ENCODE assay signal across 8 mouse cellular contexts in genomic region chr2:152330858-152331423, GRCm38 (mm10). TPM values are rescaled to one million over a fixed set of nuclear protein-coding genes. Genes with fewer than 3 reads are reported as not detected.
A peak's percentile ranks its signal among the peaks of the same experiment; 100 is the strongest.
DNase-seq lines count a peak whose midpoint lies in the region; ATAC-seq and TF ChIP-seq lines count a peak whose summit lies in the region.

No protein-coding gene starts in this region.

- intact Hi-C loops in heart, postnatal 25 days (cut with DNase I) = loop anchor here (5.0 kb wide), 1 partner anchor 104 kb away; the partner anchor contains the start of gene Csnk2a1
- intact Hi-C loops in left cerebral cortex, postnatal 36 days (cut with DNase I) = no loop called here

- no peaks in the 10 kb centered on the region for H3K9me3 ChIP-seq in heart, embryonic 15.5 days (replicated peaks)
- H3K9me3 ChIP-seq in G1E (replicated peaks) = no peaks in the 10 kb centered on the region
- no peaks in the 10 kb centered on the region for H3K9me3 ChIP-seq in hindbrain, embryonic 10.5 days

- TF ChIP-seq CTCF in G1E (IDR thresholded peaks at IDR 0.05; ENCODE audit: low read depth, low read length) = no peak

- ATAC-seq in heart, embryonic 15.5 days (replicated peaks; ENCODE audit: insufficient number of reproducible peaks, insufficient read depth, low FRiP score, low read depth) = no peak
- no peak for ATAC-seq in G1E (ENCODE audit: extremely low read depth, insufficient number of reproducible peaks, low FRiP score, poor library complexity, severe bottlenecking)
- ATAC-seq in megakaryocyte progenitor cell, adult 5-6 weeks (replicated peaks; ENCODE audit: poor library complexity) = peak; percentile 29
- ATAC-seq in activated CD4-positive, CD25-positive, alpha-beta regulatory T cell, adult 4 months = no peak

- H3K9ac ChIP-seq in heart, embryonic 15.5 days = peak overlapping the region; percentile 90

- 47% methylated on average over 7 of the region's 7 CpGs for WGBS in heart, embryonic 15.5 days
- WGBS in hindbrain, embryonic 10.5 days = 66% methylated on average over 7 of the region's 7 CpGs

- peak overlapping the region; percentile 96 for H3K4me3 ChIP-seq in heart, embryonic 15.5 days
- peak overlapping the region; percentile 91 for H3K4me3 ChIP-seq in G1E (ENCODE audit: low read depth, low read length)
- peak overlapping the region; percentile 90 for H3K4me3 ChIP-seq in hindbrain, embryonic 10.5 days

- H3K36me3 ChIP-seq in heart, embryonic 15.5 days = peaks cover 18% of the 10 kb centered on the region
- H3K36me3 ChIP-seq in G1E (replicated peaks) = peaks cover 53% of the 10 kb centered on the region
- peaks cover 48% of the 10 kb centered on the region for H3K36me3 ChIP-seq in hindbrain, embryonic 10.5 days

- H3K4me2 ChIP-seq in heart, embryonic 15.5 days = peak overlapping the region; percentile 86

- no peak for DNase-seq in heart, postnatal 25 days (ENCODE audit: low spot score)
- DNase-seq in G1E (ENCODE audit: low spot score) = no peak
- no peak for DNase-seq in hindbrain, embryonic 10.5 days (ENCODE audit: low spot score)
- no peak for DNase-seq in retina, embryonic 14.5 days (ENCODE audit: low spot score)
- DNase-seq in left cerebral cortex, postnatal 36 days (ENCODE audit: low spot score in 2 of 2) = no peak

- H3K4me1 ChIP-seq in heart, embryonic 15.5 days (replicated peaks) = peaks cover 22% of the 10 kb centered on the region
- peaks cover 75% of the 10 kb centered on the region for H3K4me1 ChIP-seq in G1E (ENCODE audit: insufficient read depth, low read depth, low read length)
- H3K4me1 ChIP-seq in hindbrain, embryonic 10.5 days (replicated peaks) = peaks cover 35% of the 10 kb centered on the region

- H3K27me3 ChIP-seq in heart, embryonic 15.5 days = no peaks in the 10 kb centered on the region
- no peaks in the 10 kb centered on the region for H3K27me3 ChIP-seq in G1E (ENCODE audit: insufficient read depth, low read length)
- 0 out of 2 replicates have a peak, but pooled peaks cover 4% of the 10 kb centered on the region for H3K27me3 ChIP-seq in hindbrain, embryonic 10.5 days (ENCODE audit: insufficient read depth, poor library complexity, severe bottlenecking)

- H3K27ac ChIP-seq in heart, embryonic 15.5 days = no peak overlapping the region
- no peak overlapping the region for H3K27ac ChIP-seq in hindbrain, embryonic 10.5 days

RNA-seq across cellular contexts. Expression of gene Rbck1, which starts 1.5 kb away (rescaled TPM):
- 54.3 and 79.1 TPM in 2 replicates for polyA plus RNA-seq in heart, embryonic 15.5 days (2015; fragmentation: Nextera tagmentation; extraction: Ambion mirVana)
- 10 to 100 TPM; 51.9 to 55.9 TPM for total RNA-seq in heart, postnatal 25 days (2021)
- total RNA-seq in G1E (2014; fragmentation: Nextera tagmentation) = 123 and 156 TPM in 2 replicates
- 59.9 and 71.3 TPM in 2 replicates for total RNA-seq in G1E (2017)
- polyA plus RNA-seq in G1E (2012) = 232 and 262 TPM in 2 replicates
- polyA plus RNA-seq in hindbrain, embryonic 10.5 days (2016; fragmentation: Nextera tagmentation; extraction: Ambion mirVana) = 91.4 and 93.2 TPM in 2 replicates
- 50.3 and 75.6 TPM in 2 replicates for total RNA-seq in megakaryocyte progenitor cell, adult 5-6 weeks (2015)
- 66.8 and 67.2 TPM in 2 replicates for total RNA-seq in megakaryocyte progenitor cell, adult 5-6 weeks (2017)
- polyA plus RNA-seq in activated CD4-positive, CD25-positive, alpha-beta regulatory T cell, adult 4 months (2017; shearing (Covaris generic)) = 10 to 100 TPM; 65.1 to 86.1 TPM
- 100 to 1,000 TPM in 1 of 2 experiments, 10 to 100 TPM in 1; 92.3 to 124 TPM for total RNA-seq in left cerebral cortex, postnatal 36 days (2021)

RNA-seq across cellular contexts. Expression of gene Trib3, which starts 12.9 kb away (rescaled TPM):
- 2.9 and 3.1 TPM in 2 replicates for polyA plus RNA-seq in heart, embryonic 15.5 days (2015; fragmentation: Nextera tagmentation; extraction: Ambion mirVana)
- 1 to 10 TPM; 2.2 to 3.0 TPM for total RNA-seq in heart, postnatal 25 days (2021)
- 24.5 and 25.0 TPM in 2 replicates for total RNA-seq in G1E (2014; fragmentation: Nextera tagmentation)
- 1.9 and 2.1 TPM in 2 replicates for total RNA-seq in G1E (2017)
- polyA plus RNA-seq in G1E (2012) = 17.8 and 24.9 TPM in 2 replicates
- polyA plus RNA-seq in hindbrain, embryonic 10.5 days (2016; fragmentation: Nextera tagmentation; extraction: Ambion mirVana) = 1.3 and 3.0 TPM in 2 replicates
- total RNA-seq in megakaryocyte progenitor cell, adult 5-6 weeks (2015) = not detected in 2 replicates
- total RNA-seq in megakaryocyte progenitor cell, adult 5-6 weeks (2017) = not detected in 2 replicates
- 1 to 10 TPM; 3.4 to 5.1 TPM for polyA plus RNA-seq in activated CD4-positive, CD25-positive, alpha-beta regulatory T cell, adult 4 months (2017; shearing (Covaris generic))
- total RNA-seq in left cerebral cortex, postnatal 36 days (2021) = 1 to 10 TPM in 1 of 2 experiments, under 1 TPM in 1; 0.62 to 1.7 TPM

RNA-seq across cellular contexts. Expression of gene Tbc1d20, which starts 37.3 kb away (rescaled TPM):
- polyA plus RNA-seq in heart, embryonic 15.5 days (2015; fragmentation: Nextera tagmentation; extraction: Ambion mirVana) = 28.8 and 35.4 TPM in 2 replicates
- 10 to 100 TPM; 43.1 to 43.5 TPM for total RNA-seq in heart, postnatal 25 days (2021)
- total RNA-seq in G1E (2014; fragmentation: Nextera tagmentation) (45.8 and 48.2 TPM in 2 replicates), G1E (2017) (35.8 and 91.8 TPM in 2 replicates)
- polyA plus RNA-seq in G1E (2012) = 13.8 and 15.7 TPM in 2 replicates
- 27.7 and 30.0 TPM in 2 replicates for polyA plus RNA-seq in hindbrain, embryonic 10.5 days (2016; fragmentation: Nextera tagmentation; extraction: Ambion mirVana)
- total RNA-seq in megakaryocyte progenitor cell, adult 5-6 weeks (2015) = 18.4 and 19.7 TPM in 2 replicates
- 17.2 and 19.1 TPM in 2 replicates for total RNA-seq in megakaryocyte progenitor cell, adult 5-6 weeks (2017)
- polyA plus RNA-seq in activated CD4-positive, CD25-positive, alpha-beta regulatory T cell, adult 4 months (2017; shearing (Covaris generic)) = 10 to 100 TPM; 14.9 to 18.3 TPM
- 10 to 100 TPM; 53.6 to 57.1 TPM for total RNA-seq in left cerebral cortex, postnatal 36 days (2021)

RNA-seq across cellular contexts. Expression of gene Nrsn2, which starts 45.5 kb away (rescaled TPM):
- polyA plus RNA-seq in heart, embryonic 15.5 days (2015; fragmentation: Nextera tagmentation; extraction: Ambion mirVana) = 1.6 and 2.1 TPM in 2 replicates
- total RNA-seq in heart, postnatal 25 days (2021) = not detected
- not detected in 2 replicates for total RNA-seq in G1E (2014; fragmentation: Nextera tagmentation)
- total RNA-seq in G1E (2017) = 0.17 TPM in 1 of 2 replicates, not detected in the other
- not detected in 2 replicates for polyA plus RNA-seq in G1E (2012)
- polyA plus RNA-seq in hindbrain, embryonic 10.5 days (2016; fragmentation: Nextera tagmentation; extraction: Ambion mirVana) = 1.4 and 5.1 TPM in 2 replicates
- not detected in 2 replicates for total RNA-seq in megakaryocyte progenitor cell, adult 5-6 weeks (2015)
- not detected in 2 replicates for total RNA-seq in megakaryocyte progenitor cell, adult 5-6 weeks (2017)
- not detected for polyA plus RNA-seq in activated CD4-positive, CD25-positive, alpha-beta regulatory T cell, adult 4 months (2017; shearing (Covaris generic))
- total RNA-seq in left cerebral cortex, postnatal 36 days (2021) = 10 to 100 TPM; 66.2 to 81.9 TPM
